Mouse (Mus musculus): ENCODE data around the gene Cnih3. TPM values are rescaled to one million over a fixed set of nuclear protein-coding genes. Genes with fewer than 3 reads are reported as not detected.
A peak's percentile ranks its signal among the peaks of the same experiment; 100 is the strongest.

Cnih3 gene
- 0.13 TPM in 1 of 2 replicates, not detected in the other for polyA plus RNA-seq (2015; fragmentation: Nextera tagmentation; extraction: Ambion mirVana)

DNA sequence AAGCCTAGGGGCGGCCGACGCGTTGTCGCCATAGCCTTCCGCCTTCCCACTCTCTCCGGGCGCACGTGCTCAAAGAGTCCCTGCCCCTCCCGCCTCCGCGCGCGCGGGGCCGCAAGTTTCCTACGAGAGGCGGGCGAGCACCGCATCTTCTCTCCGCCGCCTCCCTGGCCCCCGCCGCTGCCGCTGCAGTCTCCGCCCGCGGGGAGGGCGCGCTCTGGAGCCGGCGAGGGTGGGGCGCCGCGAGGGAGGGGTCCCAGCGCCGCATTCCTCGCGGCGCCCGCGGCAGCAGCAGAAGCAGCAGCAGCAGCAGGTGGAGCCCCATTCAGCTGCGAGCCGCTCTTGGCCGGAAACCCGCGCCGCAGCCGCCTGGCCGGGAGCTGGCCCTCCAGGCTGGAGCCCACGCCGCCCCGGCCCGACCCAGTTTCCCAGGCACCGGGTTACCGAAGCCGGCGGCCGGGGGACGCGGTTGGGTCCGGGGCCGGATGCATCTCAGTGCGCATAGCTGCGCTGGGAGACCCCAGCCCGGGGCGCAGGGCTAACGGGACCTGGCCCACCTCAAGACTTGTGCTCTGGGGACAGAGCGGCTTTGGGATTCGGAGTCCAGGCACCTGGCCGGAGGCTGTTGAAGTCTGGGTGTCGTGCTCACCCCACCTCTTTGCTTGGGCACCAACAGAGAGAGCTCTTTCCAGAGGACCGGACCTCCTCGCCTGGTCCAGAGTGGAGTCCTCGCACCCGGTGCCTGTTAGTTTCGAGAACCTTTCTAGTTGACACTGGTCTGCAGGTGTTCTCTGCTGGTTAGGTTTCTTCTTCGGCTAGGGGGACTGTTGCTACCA, at the start of gene Cnih3:
TSS of gene Cnih3 (plus strand) at position 262 of the 833 bp plus-strand sequence.
- no peaks in the 10 kb centered on the region for H3K9me3 ChIP-seq (replicated peaks; ENCODE audit: low read length)
- TF ChIP-seq CTCF (IDR thresholded peaks at IDR 0.05; ENCODE audit: low read depth), result no peak
- peak; percentile 63 for ATAC-seq (replicated peaks; ENCODE audit: low FRiP score, low read depth)
- H3K4me1 ChIP-seq (replicated peaks; ENCODE audit: insufficient read depth, low read length), result peaks cover 19% of the 10 kb centered on the region; the same call in 1 of the 2 replicates
- H3K4me3 ChIP-seq (replicated peaks; ENCODE audit: low read depth, low read length), result peak within 1 kb of the TSS; percentile 46
- H3K4me2 ChIP-seq (ENCODE audit: low read length), result peak within 1 kb of the TSS; percentile 90
- peaks cover 18% of the 10 kb centered on the region for H3K27me3 ChIP-seq (ENCODE audit: insufficient read depth, low read length)
- under 1% methylated on average over 65 of the region's 78 CpGs for WGBS
- H3K9ac ChIP-seq (ENCODE audit: low read depth, low read length), result peak within 1 kb of the TSS; percentile 59
- peak; percentile 67 for DNase-seq (ENCODE audit: low spot score)
- no peak within 1 kb of the TSS for H3K27ac ChIP-seq
- H3K36me3 ChIP-seq (ENCODE audit: insufficient read depth, low read length), result no peaks in the 10 kb centered on the region

GRCm38 (mm10) chr1:181307981-181308380, 44.4 kb upstream of the Cnih3 start:
- H3K4me2 ChIP-seq (ENCODE audit: low read length), result no peak overlapping the region
- H3K9ac ChIP-seq (ENCODE audit: low read depth, low read length), result no peak overlapping the region
- H3K36me3 ChIP-seq (ENCODE audit: insufficient read depth, low read length), result no peaks in the 10 kb centered on the region
- no peak for ATAC-seq (replicated peaks; ENCODE audit: low FRiP score, low read depth)
- H3K27ac ChIP-seq, result no peak overlapping the region
- H3K4me3 ChIP-seq (replicated peaks; ENCODE audit: low read depth, low read length), result no peak overlapping the region
- no peaks in the 10 kb centered on the region for H3K9me3 ChIP-seq (replicated peaks; ENCODE audit: low read length)
- WGBS, result 90% methylated on average over 3 of the region's 3 CpGs
- no peaks in the 10 kb centered on the region for H3K27me3 ChIP-seq (ENCODE audit: insufficient read depth, low read length)
- no peaks in the 10 kb centered on the region for H3K4me1 ChIP-seq (replicated peaks; ENCODE audit: insufficient read depth, low read length)
- no peak for TF ChIP-seq CTCF (IDR thresholded peaks at IDR 0.05; ENCODE audit: low read depth)
- DNase-seq (ENCODE audit: low spot score), result no peak

DNA sequence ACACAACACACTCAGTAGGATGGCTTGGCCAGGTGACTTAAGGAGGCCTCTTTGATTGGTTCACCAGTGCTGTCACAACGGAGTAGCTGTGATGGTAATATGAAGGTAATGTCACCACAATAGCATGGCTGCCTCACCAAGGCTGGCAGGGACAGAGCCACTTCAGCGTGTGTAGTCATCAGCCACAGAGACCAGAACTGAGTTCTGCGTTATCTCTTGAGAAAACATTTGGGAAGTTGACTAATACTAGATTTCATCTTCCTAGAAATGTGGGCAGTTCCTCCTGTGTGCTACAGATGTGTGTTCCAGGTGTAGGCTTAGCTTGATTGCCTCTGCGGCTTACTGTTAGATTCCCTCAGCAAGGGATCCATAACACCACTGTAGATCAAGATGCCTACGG, 41.7 kb upstream of the Cnih3 start:
- TF ChIP-seq CTCF (IDR thresholded peaks at IDR 0.05; ENCODE audit: low read depth), result no peak
- Histone ChIP-seq H3K4me2 (ENCODE audit: low read length) (no peak overlapping the region), H3K27me3 (ENCODE audit: insufficient read depth, low read length) (no peaks in the 10 kb centered on the region), H3K36me3 (ENCODE audit: insufficient read depth, low read length) (no peaks in the 10 kb centered on the region), H3K27ac (no peak overlapping the region), H3K9ac (ENCODE audit: low read depth, low read length) (no peak overlapping the region), H3K4me3 (replicated peaks; ENCODE audit: low read depth, low read length) (no peak overlapping the region), H3K4me1 (replicated peaks; ENCODE audit: insufficient read depth, low read length) (no peaks in the 10 kb centered on the region), H3K9me3 (replicated peaks; ENCODE audit: low read length) (no peaks in the 10 kb centered on the region)
- 90% methylated on average over 5 of the region's 5 CpGs for WGBS
- ATAC-seq (replicated peaks; ENCODE audit: low FRiP score, low read depth) (no peak), DNase-seq (ENCODE audit: low spot score) (no peak)

DNA sequence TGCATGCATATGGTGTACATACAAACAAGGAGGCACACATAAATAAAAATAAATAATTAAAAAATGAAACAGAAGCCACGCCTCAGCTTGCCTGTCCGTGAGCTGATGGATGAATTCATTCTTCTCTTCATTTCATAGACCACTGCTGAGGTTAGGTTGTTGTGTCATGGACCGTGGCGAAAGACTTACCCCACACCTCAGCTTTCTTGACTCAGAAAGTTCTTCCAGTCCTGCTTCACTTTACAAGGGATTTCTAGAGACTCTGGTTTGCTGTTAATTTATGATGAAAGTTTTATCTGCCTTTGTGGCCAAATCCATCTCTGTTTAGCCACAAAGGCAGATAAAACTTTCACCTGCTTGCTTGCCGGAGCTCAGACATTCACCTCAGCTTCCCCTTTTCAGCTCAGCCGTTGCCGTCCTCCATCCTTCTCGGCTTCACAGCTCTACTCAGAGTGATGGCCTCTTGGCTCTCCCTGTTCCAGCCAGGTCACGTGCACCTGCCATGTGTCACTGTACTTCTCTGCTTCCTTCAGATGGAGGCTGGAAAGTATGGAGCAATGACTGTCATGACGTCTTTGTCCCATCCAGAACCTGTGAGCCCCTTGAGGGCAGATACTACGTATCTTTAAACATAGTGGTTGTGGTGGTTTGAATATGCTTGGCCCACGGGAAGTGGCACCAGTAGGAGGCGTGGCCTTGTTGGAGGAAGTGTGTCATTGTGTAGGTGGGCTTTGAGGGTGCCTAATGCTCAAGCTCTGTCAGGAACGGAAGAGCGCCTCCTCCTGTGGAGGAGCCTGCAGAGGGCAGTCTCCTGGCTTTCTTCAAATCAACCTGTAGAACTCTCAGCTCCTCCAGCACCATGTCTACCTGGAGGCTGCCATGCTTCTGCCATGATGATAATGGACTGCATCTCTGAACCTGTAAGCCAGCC, 40.0 kb upstream of the Cnih3 start:
- WGBS, result 90% methylated on average over 15 of the region's 15 CpGs
- H3K4me3 ChIP-seq (replicated peaks; ENCODE audit: low read depth, low read length), result no peak overlapping the region
- H3K27me3 ChIP-seq (ENCODE audit: insufficient read depth, low read length), result no peaks in the 10 kb centered on the region
- no peak for ATAC-seq (replicated peaks; ENCODE audit: low FRiP score, low read depth)
- no peak for TF ChIP-seq CTCF (IDR thresholded peaks at IDR 0.05; ENCODE audit: low read depth)
- no peaks in the 10 kb centered on the region for H3K9me3 ChIP-seq (replicated peaks; ENCODE audit: low read length)
- H3K9ac ChIP-seq (ENCODE audit: low read depth, low read length), result no peak overlapping the region
- no peaks in the 10 kb centered on the region for H3K4me1 ChIP-seq (replicated peaks; ENCODE audit: insufficient read depth, low read length)
- no peak for DNase-seq (ENCODE audit: low spot score)
- H3K36me3 ChIP-seq (ENCODE audit: insufficient read depth, low read length), result no peaks in the 10 kb centered on the region
- H3K4me2 ChIP-seq (ENCODE audit: low read length), result no peak overlapping the region
- no peak overlapping the region for H3K27ac ChIP-seq

GRCm38 (mm10) chr1:181313046-181313415, 39.4 kb upstream of the Cnih3 start:
- TF ChIP-seq CTCF (IDR thresholded peaks at IDR 0.05; ENCODE audit: low read depth), result no peak
- ATAC-seq (replicated peaks; ENCODE audit: low FRiP score, low read depth) (no peak), DNase-seq (ENCODE audit: low spot score) (no peak)
- Histone ChIP-seq H3K4me2 (ENCODE audit: low read length) (no peak overlapping the region), H3K36me3 (ENCODE audit: insufficient read depth, low read length) (no peaks in the 10 kb centered on the region), H3K4me3 (replicated peaks; ENCODE audit: low read depth, low read length) (no peak overlapping the region), H3K9me3 (replicated peaks; ENCODE audit: low read length) (no peaks in the 10 kb centered on the region), H3K27me3 (ENCODE audit: insufficient read depth, low read length) (no peaks in the 10 kb centered on the region), H3K9ac (ENCODE audit: low read depth, low read length) (no peak overlapping the region), H3K27ac (no peak overlapping the region), H3K4me1 (replicated peaks; ENCODE audit: insufficient read depth, low read length) (no peaks in the 10 kb centered on the region)
- 58% methylated on average over 8 of the region's 8 CpGs for WGBS

- no peaks in the 10 kb centered on the region for H3K4me1 ChIP-seq (replicated peaks; ENCODE audit: insufficient read depth, low read length)
- H3K4me3 ChIP-seq (replicated peaks; ENCODE audit: low read depth, low read length), result no peak overlapping the region
- H3K27ac ChIP-seq, result no peak overlapping the region
- no peak for DNase-seq (ENCODE audit: low spot score)
- no peaks in the 10 kb centered on the region for H3K9me3 ChIP-seq (replicated peaks; ENCODE audit: low read length)
- H3K27me3 ChIP-seq (ENCODE audit: insufficient read depth, low read length), result no peaks in the 10 kb centered on the region
- no peak for TF ChIP-seq CTCF (IDR thresholded peaks at IDR 0.05; ENCODE audit: low read depth)
- H3K9ac ChIP-seq (ENCODE audit: low read depth, low read length), result no peak overlapping the region
- no peaks in the 10 kb centered on the region for H3K36me3 ChIP-seq (ENCODE audit: insufficient read depth, low read length)
- no peak for ATAC-seq (replicated peaks; ENCODE audit: low FRiP score, low read depth)
- 82% methylated on average over 10 of the region's 10 CpGs for WGBS
- H3K4me2 ChIP-seq (ENCODE audit: low read length), result no peak overlapping the region
Measured at GRCm38 (mm10) chr1:181314301-181314700, 38.1 kb upstream of the Cnih3 start.

All from kidney, postnatal 0 days (tissue).